Mouse (Mus musculus): Measurements from ENCODE around the gene Erp27.
A peak's percentile ranks its signal among the peaks of the same experiment; 100 is the strongest.

The Erp27 gene

DNA sequence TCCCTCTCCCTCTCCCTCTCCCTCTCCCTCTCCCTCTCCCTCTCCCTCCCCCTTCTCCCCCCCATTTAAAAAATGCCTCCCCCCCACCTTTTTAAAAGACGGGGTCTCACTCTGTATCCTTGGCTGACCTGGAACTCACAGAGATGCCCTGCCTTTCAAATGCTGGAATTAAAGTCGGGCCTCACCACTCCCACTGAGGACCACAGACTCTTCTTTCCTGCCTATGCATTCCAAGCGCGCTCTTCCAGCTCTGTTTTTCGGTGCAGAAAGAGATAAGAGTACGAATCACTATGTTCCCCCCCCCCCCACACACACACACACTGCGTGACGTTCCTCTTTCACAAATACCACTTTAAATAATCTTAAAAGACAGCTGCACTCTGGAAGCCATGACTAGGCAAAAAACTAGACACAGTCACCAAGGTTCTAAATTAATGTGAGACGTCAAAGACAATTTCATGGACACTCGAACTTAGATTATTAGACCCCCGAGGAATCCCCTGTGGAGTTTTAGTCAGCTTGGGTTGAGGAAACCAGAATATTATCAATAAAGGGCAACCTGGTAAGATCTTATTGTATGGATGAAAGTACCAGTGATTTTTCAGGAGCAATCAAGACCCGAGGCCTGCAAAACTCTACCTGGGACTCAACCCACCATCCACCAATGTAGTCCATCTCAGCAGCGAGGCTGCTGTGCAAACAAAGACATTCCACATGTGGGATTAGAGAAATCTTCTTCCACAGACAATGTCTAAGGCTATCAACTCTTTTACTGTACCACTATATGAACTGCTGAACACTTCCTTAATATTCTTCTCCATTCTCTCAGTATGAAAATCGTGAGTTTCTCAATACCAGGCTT lies 17.6 kb upstream of the Erp27 start:
- DNase-seq (ENCODE audit: low read depth, low spot score), result peak; percentile 61

DNA sequence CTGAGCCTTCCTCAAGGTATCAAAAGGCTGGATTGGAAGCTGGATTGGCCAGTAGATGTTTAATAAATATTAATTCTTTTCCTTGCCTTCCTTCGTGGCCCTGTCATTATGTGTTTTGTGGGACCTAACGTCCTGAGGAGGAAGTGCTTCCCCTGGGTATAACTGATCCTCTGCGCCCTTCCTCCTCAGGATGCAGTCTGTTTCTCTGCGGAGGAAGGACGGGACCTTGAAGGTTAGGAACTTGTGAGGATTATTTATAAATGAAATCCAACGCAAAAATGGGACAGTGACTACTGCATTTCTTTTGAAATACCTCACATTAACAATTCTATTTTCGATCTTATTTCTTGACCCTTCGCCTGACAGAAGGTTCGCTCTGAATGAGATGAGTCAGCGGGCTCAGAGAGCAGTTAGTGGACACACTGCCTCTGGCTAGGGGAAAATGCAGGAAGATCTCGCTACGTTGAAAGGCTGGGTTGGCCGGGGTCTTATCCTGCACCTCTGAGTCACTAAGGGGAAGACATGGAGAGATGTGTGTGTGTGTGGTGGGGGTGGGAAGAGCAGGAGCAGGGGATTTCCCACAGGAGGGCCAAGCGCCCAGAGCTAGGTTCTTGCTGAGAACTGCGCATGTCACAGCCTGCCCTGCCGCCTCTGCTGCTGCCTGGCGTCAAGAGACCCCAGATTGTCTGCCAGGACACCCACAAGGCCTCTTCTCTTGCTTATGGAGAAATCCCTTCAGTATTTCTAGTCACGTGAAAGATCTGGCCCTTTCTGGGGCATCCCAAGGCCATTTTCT lies 16.5 kb upstream of the Erp27 start:
- DNase-seq (ENCODE audit: low read depth, low spot score), result peak; percentile 97

DNA sequence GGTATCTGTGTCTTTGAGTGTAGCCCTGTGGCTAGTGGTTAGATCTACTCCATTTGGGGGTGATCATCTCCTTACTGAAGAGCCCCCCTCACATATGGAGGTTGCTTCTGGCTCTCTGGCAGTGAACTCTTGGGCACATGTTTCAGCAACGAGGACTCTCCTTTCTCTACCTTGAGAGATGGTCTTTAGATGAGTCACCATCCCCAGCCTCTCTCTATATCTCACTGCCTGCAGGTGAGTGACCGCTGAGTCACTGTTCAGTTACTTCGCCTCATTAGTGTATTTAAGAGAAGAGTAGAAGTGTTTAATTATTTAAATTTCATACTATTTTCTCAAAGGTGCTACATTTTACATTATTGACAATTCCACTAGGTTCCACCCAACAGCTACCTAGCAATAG lies 15.1 kb upstream of the Erp27 start:
- DNase-seq (ENCODE audit: low read depth, low spot score), result no peak

- DNase-seq (ENCODE audit: low read depth, low spot score), result no peak
Observed at GRCm38 (mm10) chr6:136936361-136936760, 14.4 kb upstream of the Erp27 start.

DNA sequence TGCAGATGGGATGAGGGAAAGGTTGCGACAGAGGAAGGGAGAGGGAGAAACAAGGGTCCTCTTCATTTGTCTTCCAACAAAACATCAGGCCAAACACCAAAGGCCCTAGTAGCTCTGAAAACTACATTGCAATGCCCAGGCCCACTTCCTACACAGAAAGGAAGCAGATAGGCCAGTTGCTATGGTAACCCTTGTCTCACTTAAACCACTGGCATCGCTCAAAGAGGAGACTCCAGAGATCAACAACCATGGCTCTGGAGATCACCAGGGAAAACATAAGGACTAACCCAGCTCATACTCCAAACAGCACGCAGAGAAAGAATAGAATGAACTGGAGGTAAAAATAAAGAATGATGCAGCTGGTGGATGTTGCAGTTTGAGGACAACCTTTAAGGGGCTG lies 13.3 kb upstream of the Erp27 start:
- DNase-seq (ENCODE audit: low read depth, low spot score), result no peak

- DNase-seq (ENCODE audit: low read depth, low spot score), result no peak
Observed at GRCm38 (mm10) chr6:136934068-136934467, 12.1 kb upstream of the Erp27 start.

DNA sequence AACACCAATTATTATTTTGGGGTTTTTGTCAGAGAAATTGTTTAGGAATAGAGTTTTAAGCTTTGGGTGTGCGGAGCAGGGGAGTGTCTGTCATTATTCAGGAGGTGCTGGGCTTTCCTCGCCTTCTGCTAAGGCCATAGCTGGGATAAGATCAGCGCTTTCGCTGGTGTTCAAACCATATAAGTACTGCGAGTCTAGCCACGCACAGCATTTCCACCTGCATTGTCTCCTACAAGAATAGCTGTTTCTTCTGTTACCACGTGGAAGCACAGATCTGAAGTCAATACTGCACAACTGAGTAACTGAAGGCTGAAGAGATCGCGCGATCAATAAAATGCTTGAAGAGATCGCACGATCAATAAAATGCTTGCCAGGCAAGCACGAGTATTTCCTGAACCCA lies 9.3 kb upstream of the Erp27 start:
- DNase-seq (ENCODE audit: low read depth, low spot score), result no peak

GRCm38 (mm10) chr6:136930677-136931076 lies 8.7 kb upstream of the Erp27 start:
- DNase-seq (ENCODE audit: low read depth, low spot score), result no peak

GRCm38 (mm10) chr6:136927626-136928025 lies 5.6 kb upstream of the Erp27 start:
- no peak for DNase-seq (ENCODE audit: low read depth, low spot score)

DNA sequence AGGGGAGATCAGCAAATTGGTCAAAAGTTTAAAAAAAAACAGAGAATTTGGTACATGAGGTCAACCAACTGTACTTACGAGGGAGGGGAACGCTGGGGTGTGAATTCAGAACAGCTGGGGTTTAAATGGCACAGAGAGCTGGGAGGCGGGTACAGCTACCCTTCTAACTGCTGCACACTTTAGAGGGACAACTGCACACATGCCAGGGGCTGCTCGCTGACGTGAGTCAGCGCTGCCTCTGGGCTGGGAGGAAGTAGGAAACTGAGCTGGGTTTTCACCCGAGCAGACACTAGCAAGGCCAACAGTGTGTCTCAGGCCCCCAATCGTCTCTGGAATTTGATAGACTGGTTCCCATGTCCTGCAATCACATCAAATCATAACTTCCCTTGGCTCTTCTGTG lies 3.1 kb upstream of the Erp27 start:
- DNase-seq (ENCODE audit: low read depth, low spot score), result no peak

- no peak for DNase-seq (ENCODE audit: low read depth, low spot score)
Observed at GRCm38 (mm10) chr6:136923532-136923931, 1.6 kb upstream of the Erp27 start, which contains the start of gene Pde6h. TSS of gene Pde6h (plus strand) at chr6:136923832.

GRCm38 (mm10) chr6:136922871-136923270 lies 891 bp upstream of the Erp27 start:
- DNase-seq (ENCODE audit: low read depth, low spot score), result no peak

DNA sequence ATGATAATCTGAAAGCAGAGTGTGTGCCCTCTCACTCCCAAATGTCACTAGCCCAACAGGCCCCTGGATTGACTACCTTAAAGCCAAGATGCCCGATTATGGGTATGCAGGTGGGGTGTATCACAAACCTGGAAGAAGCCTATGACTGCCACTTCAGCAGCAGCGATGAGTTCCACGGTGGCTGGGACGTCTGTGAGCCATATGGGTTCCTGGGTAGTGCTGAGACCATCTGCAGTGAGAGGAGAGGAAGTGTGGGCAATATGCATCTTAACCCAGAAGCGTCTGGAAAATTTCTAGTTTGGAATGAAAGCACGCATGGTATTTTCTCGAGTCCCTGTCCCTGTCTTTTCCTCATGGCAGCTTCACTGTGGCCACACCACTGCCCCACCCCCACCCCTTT lies 379 bp downstream of the Erp27 start:
- DNase-seq (ENCODE audit: low read depth, low spot score), result no peak

DNA sequence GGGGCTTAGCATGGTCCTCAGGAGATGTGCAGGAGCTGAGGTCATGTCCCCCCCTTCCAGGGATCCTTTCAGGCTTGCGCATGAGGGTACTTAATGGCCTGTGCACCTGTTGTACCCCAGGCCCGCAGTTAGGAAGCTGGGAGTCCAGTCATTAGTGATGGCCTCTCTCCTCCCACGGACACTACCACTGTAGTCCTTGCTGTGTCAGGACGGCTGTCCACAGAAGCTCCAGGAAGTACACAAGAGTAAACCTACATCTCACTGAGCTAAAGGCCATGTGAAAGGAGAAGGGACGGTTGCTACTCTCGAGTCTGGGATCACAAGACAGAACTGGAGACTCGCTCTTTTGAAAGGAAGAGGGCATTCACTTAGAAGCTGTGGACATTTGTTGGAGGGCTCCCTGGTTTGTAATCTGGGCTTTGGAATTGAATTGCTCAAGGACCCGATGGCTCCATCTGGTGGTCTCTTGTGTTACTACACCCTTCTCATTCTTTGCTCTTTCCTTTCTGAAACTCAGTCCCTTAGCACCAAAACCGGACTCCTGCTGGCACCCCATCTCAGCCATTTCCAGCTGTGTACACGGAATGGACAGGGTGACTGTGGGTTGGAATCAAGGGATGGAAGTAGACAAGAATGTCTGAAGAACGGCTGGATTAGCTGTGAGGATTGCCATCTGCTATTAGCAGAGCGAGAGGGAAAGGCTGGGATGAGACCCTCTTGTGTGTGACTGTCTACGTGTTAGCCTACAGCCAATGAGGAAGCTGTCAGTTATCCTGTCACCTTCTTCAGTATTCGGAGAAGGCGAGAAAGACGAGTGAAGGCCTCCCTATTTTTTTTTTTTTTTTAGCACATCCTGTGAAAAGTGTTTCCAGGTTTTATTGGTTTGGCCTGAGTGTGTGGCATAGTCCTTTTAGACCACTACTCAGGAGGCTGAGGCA lies 1.4 kb downstream of the Erp27 start:
- DNase-seq (ENCODE audit: low read depth, low spot score), result peak; percentile 88

- no peak for DNase-seq (ENCODE audit: low read depth, low spot score)
Observed at GRCm38 (mm10) chr6:136917885-136918284, 4.1 kb downstream of the Erp27 start.

DNA sequence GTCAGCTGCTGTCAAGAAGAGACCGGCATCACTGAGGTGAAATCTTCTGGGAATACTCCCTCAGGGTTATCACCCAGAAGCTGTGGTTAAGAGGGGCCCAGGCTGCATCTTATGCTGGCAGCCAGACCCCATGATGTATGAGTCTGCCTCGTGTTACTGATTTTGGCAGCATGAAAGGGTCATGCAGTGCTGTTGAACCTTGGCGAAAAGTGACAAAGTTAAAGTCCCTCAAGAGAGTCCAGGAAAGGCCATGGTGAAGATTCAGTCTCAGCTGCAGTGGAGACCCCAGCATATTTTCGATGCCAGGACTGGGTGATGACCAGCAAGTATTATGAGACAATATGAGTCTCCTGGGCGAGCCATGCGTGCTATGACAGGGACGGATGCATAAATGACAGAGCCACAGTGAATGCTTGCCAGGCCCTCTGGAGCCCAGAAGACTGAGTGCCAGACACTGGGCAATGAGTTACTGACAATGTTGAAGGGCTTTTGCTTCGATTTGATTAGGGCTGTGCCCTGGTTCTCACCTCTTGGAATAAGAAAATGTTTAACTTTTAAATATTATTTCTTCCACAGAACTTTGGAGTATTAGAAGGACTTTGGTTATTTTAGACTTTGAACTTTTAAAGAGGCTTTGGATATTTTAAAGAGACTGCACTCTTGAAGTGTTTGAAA lies 6.1 kb downstream of the Erp27 start:
- DNase-seq (ENCODE audit: low read depth, low spot score), result no peak

- no peak for DNase-seq (ENCODE audit: low read depth, low spot score)
Observed at GRCm38 (mm10) chr6:136914234-136914633, 7.7 kb downstream of the Erp27 start.

GRCm38 (mm10) chr6:136913384-136914126 lies 8.4 kb downstream of the Erp27 start:
- DNase-seq (ENCODE audit: low read depth, low spot score), result no peak

- no peak for DNase-seq (ENCODE audit: low read depth, low spot score)
Observed at GRCm38 (mm10) chr6:136912751-136913265, 9.2 kb downstream of the Erp27 start.

DNA sequence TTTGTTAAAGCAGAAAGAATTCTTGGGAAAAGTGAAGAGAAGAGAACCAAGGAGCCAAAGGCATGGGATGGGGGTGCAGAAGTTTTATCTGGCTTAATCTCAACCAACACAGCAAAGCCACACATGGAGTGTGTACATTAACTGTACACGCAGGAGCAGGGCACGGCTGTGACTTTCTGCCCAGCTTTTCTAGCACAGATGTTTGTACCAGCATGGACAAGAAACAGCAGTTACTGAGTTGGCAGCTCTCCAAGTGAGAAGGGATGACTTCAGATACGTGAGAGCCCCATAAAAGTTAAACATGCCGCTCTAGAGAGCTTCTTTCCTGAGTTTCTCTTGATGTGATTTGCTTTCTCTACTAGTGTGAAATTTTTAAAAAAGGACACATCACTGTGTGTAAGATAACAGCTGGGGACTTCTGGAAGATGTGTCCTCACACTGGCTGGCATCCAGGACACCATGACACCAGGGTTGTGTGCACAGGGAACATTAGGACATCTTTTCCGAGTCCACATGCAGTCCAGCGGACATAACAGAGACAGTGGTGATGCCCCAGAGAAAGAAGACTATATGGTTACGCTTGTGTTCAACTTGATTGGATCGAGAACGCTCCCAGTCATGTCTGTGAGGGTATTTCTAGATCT lies 11.6 kb downstream of the Erp27 start:
- no peak for DNase-seq (ENCODE audit: low read depth, low spot score)

All from 3T3-L1 (cell line).